Mouse (Mus musculus) intestine, embryonic 16.5 days (tissue): ENCODE data around the gene Ctbs. TPM values are rescaled to one million over a fixed set of nuclear protein-coding genes. Genes with fewer than 3 reads are reported as not detected.

Experiments used
- ATAC-seq: fragments of 200-750 bp; cut with Nextera tagmentation; 2 replicates; pipeline ENCODE4 v1.8.0; 2017; ENCODE audit warnings: moderate TSS enrichment, moderate library complexity
- H3K27ac ChIP-seq: fragments of 300-500 bp; sonication (generic); 2 replicates; pipeline ENCODE4 v1.5.1; 2014; ENCODE audit warnings: mild to moderate bottlenecking, low read length
- H3K27me3 ChIP-seq: fragments of 300-500 bp; sonication (generic); replicated peaks from 2 replicates; pipeline ENCODE4 v1.6.1; 2014; ENCODE audit warnings: low read length, control low read depth, mixed read lengths; ENCODE audit not compliant: control insufficient read depth, insufficient read depth
- H3K36me3 ChIP-seq: fragments of 300-500 bp; sonication (generic); 2 replicates; pipeline ENCODE4 v1.6.1; 2014; ENCODE audit warnings: low read length, control low read depth; ENCODE audit not compliant: control insufficient read depth, insufficient read depth
- H3K4me1 ChIP-seq: fragments of 300-500 bp; sonication (generic); 2 replicates; pipeline ENCODE4 v1.6.1; 2014; ENCODE audit warnings: low read length, control low read depth, mixed read lengths; ENCODE audit not compliant: control insufficient read depth, insufficient read depth
- H3K4me2 ChIP-seq: fragments of 300-500 bp; sonication (generic); 2 replicates; pipeline ENCODE4 v1.6.1; 2014; ENCODE audit warnings: low read depth, low read length, control low read depth
- H3K4me3 ChIP-seq: fragments of 300-500 bp; sonication (generic); 2 replicates; pipeline ENCODE4 v1.5.1; 2014; ENCODE audit warnings: mild to moderate bottlenecking, low read length
- H3K9ac ChIP-seq: fragments of 300-500 bp; sonication (generic); 2 replicates; pipeline ENCODE4 v1.6.1; 2014; ENCODE audit warnings: low read depth, low read length
- H3K9me3 ChIP-seq: fragments of 300-500 bp; sonication (generic); 2 replicates; pipeline ENCODE4 v1.6.1; 2016; ENCODE audit warnings: low read length, control low read depth; ENCODE audit not compliant: control insufficient read depth
- WGBS: fragments of 180-500 bp; shearing (Covaris S2); extraction: QIAGEN DNeasy Blood & Tissue Kit; methylation state at CpG from one replicate; pipeline ENCODE4 v1.1.7; 2014; 5-methylcytosine and 5-hydroxymethylcytosine counted together
- polyA plus RNA-seq: library from polyadenylated mRNA; unstranded; fragments of >200 nt; fragmentation: Nextera tagmentation; extraction: Ambion mirVana; gene quantifications from 2 replicates; pipeline ENCODE4 v1.2.1, GENCODE M21; 2015

The Ctbs gene
- polyA plus RNA-seq, 1 experiment from 2014 or later: 11.6 TPM

- Histone ChIP-seq H3K9me3 (no peaks in the 10 kb centered on the region), H3K4me3 (no peak overlapping the region), H3K36me3 (peaks cover 18% of the 10 kb centered on the region), H3K27ac (no peak overlapping the region), H3K9ac (no peak overlapping the region), H3K4me1 (no peaks in the 10 kb centered on the region), H3K4me2 (no peak overlapping the region), H3K27me3 (no peaks in the 10 kb centered on the region)
- no peak for ATAC-seq
- WGBS: 83% methylated on average over 7 of the region's 7 CpGs
These were observed 9.2 kb upstream of the Ctbs start for GRCm38 (mm10) chr3:146440422-146440821.

GRCm38 (mm10) chr3:146442484-146442883 lies 7.1 kb upstream of the Ctbs start:
- Histone ChIP-seq H3K27me3 (no peaks in the 10 kb centered on the region), H3K4me2 (no peak overlapping the region), H3K9ac (no peak overlapping the region), H3K36me3 (peaks cover 5% of the 10 kb centered on the region; the same call in 1 of the 2 replicates), H3K4me3 (no peak overlapping the region), H3K4me1 (no peaks in the 10 kb centered on the region), H3K9me3 (no peaks in the 10 kb centered on the region), H3K27ac (no peak overlapping the region)
- 89% methylated on average over 7 of the region's 7 CpGs for WGBS
- no peak for ATAC-seq

- peaks cover 5% of the 10 kb centered on the region; the same call in 1 of the 2 replicates for H3K36me3 ChIP-seq
- ATAC-seq: no peak
- H3K27ac ChIP-seq: peak overlapping the region; percentile 7; the same call in 1 of the 2 replicates
- no peak overlapping the region for H3K4me2 ChIP-seq
- no peaks in the 10 kb centered on the region for H3K9me3 ChIP-seq
- H3K4me1 ChIP-seq: 0 out of 2 replicates have a peak, but pooled peaks cover under 1% of the 10 kb centered on the region
- no peak overlapping the region for H3K9ac ChIP-seq
- 92% methylated on average over 8 of the region's 8 CpGs for WGBS
- H3K4me3 ChIP-seq: no peak overlapping the region
- no peaks in the 10 kb centered on the region for H3K27me3 ChIP-seq
These were observed 6.7 kb upstream of the Ctbs start for GRCm38 (mm10) chr3:146442936-146443335.

GRCm38 (mm10) chr3:146443380-146443779 lies 6.2 kb upstream of the Ctbs start:
- no peaks in the 10 kb centered on the region for H3K9me3 ChIP-seq
- WGBS: 82% methylated on average over 7 of the region's 7 CpGs
- peak; percentile 63 for ATAC-seq
- H3K4me1 ChIP-seq: 0 out of 2 replicates have a peak, but pooled peaks cover 3% of the 10 kb centered on the region
- H3K4me2 ChIP-seq: no peak overlapping the region
- H3K27ac ChIP-seq: peak overlapping the region; percentile 26; the same call in 1 of the 2 replicates
- H3K36me3 ChIP-seq: peaks cover 5% of the 10 kb centered on the region; the same call in 1 of the 2 replicates
- H3K9ac ChIP-seq: no peak overlapping the region
- H3K27me3 ChIP-seq: no peaks in the 10 kb centered on the region
- H3K4me3 ChIP-seq: no peak overlapping the region

DNA sequence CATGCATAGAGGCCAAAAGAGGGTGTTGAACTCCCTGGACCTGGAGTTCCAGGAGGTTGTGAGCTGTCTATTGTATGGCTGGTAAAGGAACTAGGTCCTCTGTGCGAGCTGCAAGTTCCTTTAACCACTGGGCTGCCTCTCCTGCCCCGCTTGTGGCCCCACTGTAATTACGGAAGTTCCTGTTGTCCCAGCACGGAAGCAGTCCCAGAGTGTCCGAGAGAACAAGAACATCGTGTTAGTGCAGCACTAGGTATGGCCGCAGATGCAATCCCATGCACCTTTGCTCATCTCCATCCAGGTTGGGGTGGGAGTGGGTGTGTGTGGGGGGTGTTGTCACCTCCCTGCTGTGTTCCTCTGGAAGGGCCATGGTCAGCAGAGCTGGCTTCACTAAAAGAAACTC lies 4.7 kb upstream of the Ctbs start:
- 0 out of 2 replicates have a peak, but pooled peaks cover 3% of the 10 kb centered on the region for H3K4me1 ChIP-seq
- H3K27me3 ChIP-seq: no peaks in the 10 kb centered on the region
- no peak overlapping the region for H3K9ac ChIP-seq
- H3K36me3 ChIP-seq: peaks cover 5% of the 10 kb centered on the region; the same call in 1 of the 2 replicates
- WGBS: 92% methylated on average over 7 of the region's 7 CpGs
- no peaks in the 10 kb centered on the region for H3K9me3 ChIP-seq
- no peak for ATAC-seq
- H3K4me3 ChIP-seq: no peak overlapping the region
- no peak overlapping the region for H3K27ac ChIP-seq
- no peak overlapping the region for H3K4me2 ChIP-seq

GRCm38 (mm10) chr3:146447156-146447555 lies 2.4 kb upstream of the Ctbs start:
- Histone ChIP-seq H3K36me3 (0 out of 2 replicates have a peak, but pooled peaks cover 3% of the 10 kb centered on the region), H3K9ac (no peak overlapping the region), H3K4me3 (no peak overlapping the region), H3K27ac (no peak overlapping the region), H3K27me3 (no peaks in the 10 kb centered on the region), H3K4me2 (no peak overlapping the region), H3K4me1 (0 out of 2 replicates have a peak, but pooled peaks cover 3% of the 10 kb centered on the region), H3K9me3 (no peaks in the 10 kb centered on the region)
- 87% methylated on average over 5 of the region's 5 CpGs for WGBS
- ATAC-seq: no peak

- H3K9ac ChIP-seq: no peak overlapping the region
- no peaks in the 10 kb centered on the region for H3K9me3 ChIP-seq
- H3K4me2 ChIP-seq: no peak overlapping the region
- 0 out of 2 replicates have a peak, but pooled peaks cover 3% of the 10 kb centered on the region for H3K4me1 ChIP-seq
- WGBS: 77% methylated on average over 3 of the region's 3 CpGs
- no peaks in the 10 kb centered on the region for H3K27me3 ChIP-seq
- 0 out of 2 replicates have a peak, but pooled peaks cover 3% of the 10 kb centered on the region for H3K36me3 ChIP-seq
- no peak for ATAC-seq
- no peak overlapping the region for H3K27ac ChIP-seq
- no peak overlapping the region for H3K4me3 ChIP-seq
These were observed 2.0 kb upstream of the Ctbs start for GRCm38 (mm10) chr3:146447598-146447997.

- WGBS: 81% methylated on average over 10 of the region's 10 CpGs
- ATAC-seq: no peak
- no peak overlapping the region for H3K9ac ChIP-seq
- no peak overlapping the region for H3K27ac ChIP-seq
- no peak overlapping the region for H3K4me2 ChIP-seq
- no peaks in the 10 kb centered on the region for H3K9me3 ChIP-seq
- no peak overlapping the region for H3K4me3 ChIP-seq
- 0 out of 2 replicates have a peak, but pooled peaks cover 3% of the 10 kb centered on the region for H3K4me1 ChIP-seq
- no peaks in the 10 kb centered on the region for H3K27me3 ChIP-seq
- H3K36me3 ChIP-seq: 0 out of 2 replicates have a peak, but pooled peaks cover 3% of the 10 kb centered on the region
These were observed 1.2 kb upstream of the Ctbs start for GRCm38 (mm10) chr3:146448372-146448771.

DNA sequence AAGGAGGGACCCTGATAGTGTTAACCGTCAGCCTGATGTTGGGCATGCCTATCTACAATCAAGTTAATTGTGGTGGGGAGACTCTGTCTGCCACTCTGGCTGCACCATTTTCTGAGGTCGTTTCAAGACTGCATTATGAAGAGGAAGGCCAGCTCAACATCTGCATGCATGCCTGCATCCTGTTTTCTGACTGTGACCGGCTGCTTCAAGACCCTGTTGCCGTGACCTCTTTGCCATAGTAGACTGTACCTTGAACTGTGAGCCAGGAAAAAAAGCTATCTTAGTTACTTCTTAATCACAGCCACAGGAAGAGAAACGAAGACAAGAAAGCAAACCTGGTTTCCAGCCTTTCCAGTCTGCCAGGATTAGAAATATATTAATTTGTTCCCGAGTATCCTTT lies 626 bp upstream of the Ctbs start:
- no peak overlapping the region for H3K4me2 ChIP-seq
- H3K9me3 ChIP-seq: no peaks in the 10 kb centered on the region
- WGBS: 67% methylated on average over 6 of the region's 6 CpGs
- ATAC-seq: no peak
- H3K36me3 ChIP-seq: 0 out of 2 replicates have a peak, but pooled peaks cover 3% of the 10 kb centered on the region
- no peaks in the 10 kb centered on the region for H3K27me3 ChIP-seq
- no peak overlapping the region for H3K4me3 ChIP-seq
- no peak overlapping the region for H3K9ac ChIP-seq
- H3K27ac ChIP-seq: no peak overlapping the region
- H3K4me1 ChIP-seq: 0 out of 2 replicates have a peak, but pooled peaks cover 3% of the 10 kb centered on the region
